Mouse (Mus musculus): ENCODE measurements around the gene Hist1h3c.
A peak's percentile ranks its signal among the peaks of the same experiment; 100 is the strongest.
"Not testable (repeated sequence)": the region's sequence is repeated elsewhere in the genome, so short reads cannot be mapped to it uniquely, and the experiment has no call there.

Gene Hist1h3c

GRCm38 (mm10) chr13:23705751-23706356, 39.5 kb downstream of the Hist1h3c start:
- DNase-seq (ENCODE audit: low spot score) = no peak

- not testable (repeated sequence) for DNase-seq (ENCODE audit: low spot score)
Measured at GRCm38 (mm10) chr13:23702801-23703200, 42.6 kb downstream of the Hist1h3c start.

- DNase-seq (ENCODE audit: low spot score) = no peak
Measured at GRCm38 (mm10) chr13:23702220-23702619, 43.2 kb downstream of the Hist1h3c start.

- peak; percentile 82 for DNase-seq (ENCODE audit: low spot score)
Measured at GRCm38 (mm10) chr13:23700786-23701520, 44.4 kb downstream of the Hist1h3c start.

DNA sequence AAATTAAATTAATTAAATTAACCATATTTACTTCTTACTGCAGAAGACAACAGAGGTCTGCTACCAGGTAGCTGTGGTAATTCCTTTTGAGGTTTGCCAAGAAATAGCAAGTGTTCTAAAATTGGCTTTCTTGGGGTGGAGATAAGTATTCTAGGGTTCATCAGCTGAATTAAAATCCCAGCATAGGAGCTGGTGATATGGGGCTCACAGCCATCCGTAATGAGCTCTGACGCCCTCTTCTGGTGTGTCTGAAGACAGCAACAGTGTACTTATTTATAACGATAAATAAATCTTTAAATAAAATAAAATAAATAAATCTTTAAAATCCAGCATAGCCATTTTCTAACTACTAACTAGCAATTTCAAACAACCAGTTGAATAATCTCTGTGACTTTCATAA, 45.6 kb downstream of the Hist1h3c start:
- no peak for DNase-seq (ENCODE audit: low spot score)

DNA sequence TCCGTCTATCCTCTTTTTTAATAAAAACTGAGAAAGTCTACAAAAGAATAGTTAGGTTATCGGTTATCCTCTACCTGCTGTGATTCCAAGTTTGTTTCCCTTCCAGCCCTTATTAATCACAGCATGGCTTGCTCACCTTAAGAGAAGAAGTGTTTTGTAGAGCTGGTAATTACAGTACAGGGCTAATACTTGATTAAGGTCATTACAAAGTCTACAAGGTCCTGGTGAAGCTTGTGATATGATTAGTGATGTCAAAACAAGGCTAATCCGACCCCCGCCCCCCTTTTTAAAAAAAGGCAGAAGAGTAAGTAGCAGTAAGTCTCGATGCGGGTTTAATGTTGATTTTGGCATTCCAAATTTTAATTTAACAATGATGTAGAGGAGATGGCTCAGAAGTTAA, 46.4 kb downstream of the Hist1h3c start:
- no peak for DNase-seq (ENCODE audit: low spot score)

GRCm38 (mm10) chr13:23698300-23698693, 47.1 kb downstream of the Hist1h3c start, which contains the start of gene Hist1h4c:
TSS of gene Hist1h4c (minus strand) at chr13:23698454.
- DNase-seq (ENCODE audit: low spot score) = peak; percentile 100

DNA sequence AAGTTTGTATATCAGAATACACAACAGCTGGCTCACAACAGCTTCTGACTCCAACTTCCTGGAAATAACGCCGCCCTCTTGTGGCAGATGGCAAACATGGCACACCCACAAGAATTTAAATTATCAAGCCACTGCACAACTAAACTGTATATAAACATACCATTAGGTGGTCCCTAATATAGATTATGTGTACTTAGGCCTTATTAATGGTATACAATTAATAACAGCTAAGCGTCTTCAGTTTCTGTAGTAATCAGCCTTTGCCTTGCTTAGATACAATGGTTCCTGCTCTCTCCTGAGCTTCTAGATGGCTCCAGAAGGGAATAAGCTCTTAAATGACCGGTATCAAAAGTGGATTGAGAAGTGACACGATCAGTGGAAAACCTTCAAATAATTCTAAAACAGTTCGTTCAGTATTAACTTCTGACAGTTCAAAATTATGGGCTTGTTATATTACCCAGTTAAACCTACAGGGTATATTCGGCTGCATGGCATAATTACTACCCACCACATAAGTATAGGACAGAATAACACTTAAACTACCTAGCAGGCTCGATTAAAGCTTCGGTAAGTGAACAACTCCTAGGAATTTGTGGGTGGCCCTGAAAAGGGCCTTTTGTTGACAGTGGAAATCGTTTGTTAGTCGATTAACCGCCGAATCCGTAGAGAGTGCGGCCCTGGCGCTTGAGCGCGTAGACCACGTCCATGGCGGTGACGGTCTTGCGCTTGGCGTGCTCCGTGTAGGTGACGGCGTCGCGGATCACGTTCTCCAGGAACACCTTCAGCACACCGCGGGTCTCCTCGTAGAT, 47.7 kb downstream of the Hist1h3c start:
- peak; percentile 90 for DNase-seq (ENCODE audit: low spot score)

GRCm38 (mm10) chr13:23696061-23696474, 49.3 kb downstream of the Hist1h3c start:
- DNase-seq (ENCODE audit: low spot score) = peak; percentile 49

DNA sequence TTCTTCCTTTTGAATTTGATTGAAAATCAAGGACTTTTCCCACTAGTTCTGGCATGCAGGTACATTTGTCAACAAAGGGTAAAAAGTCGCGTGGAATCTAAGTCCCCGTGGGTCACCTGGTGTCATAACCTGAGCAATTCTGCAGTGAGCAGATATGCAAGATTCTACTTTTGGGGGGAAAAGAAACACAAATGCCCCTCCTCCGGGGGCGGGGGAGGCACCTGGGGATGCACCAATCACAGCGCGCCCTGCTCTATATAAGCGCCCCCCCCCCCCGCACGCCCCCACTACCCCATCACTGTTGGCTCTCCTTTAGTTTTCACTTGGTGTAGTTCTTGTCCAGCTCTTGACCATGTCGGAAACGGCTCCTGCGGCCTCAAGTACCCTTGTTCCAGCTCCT, 49.9 kb downstream of the Hist1h3c start, which contains the start of gene Hist1h1t:
Gene Hist1h1t, plus strand, starts transcription at position 301 of the 400 bp plus-strand sequence.
- DNase-seq (ENCODE audit: low spot score) = no peak
